Mouse (Mus musculus) neural tube, embryonic 14.5 days (tissue): Measurements from ENCODE around the gene Slc28a1. TPM values are rescaled to one million over a fixed set of nuclear protein-coding genes. Genes with fewer than 3 reads are reported as not detected.

ENCODE experiments used
- ATAC-seq: fragments of 200-750 bp; cut with Nextera tagmentation; 2 replicates; pipeline ENCODE4 v1.8.0; 2017; ENCODE audit warnings: low read depth, mild to moderate bottlenecking, moderate TSS enrichment, moderate library complexity
- H3K27ac ChIP-seq: fragments of 300-500 bp; sonication (generic); 2 replicates; pipeline ENCODE4 v1.5.1; 2014; ENCODE audit warnings: low read depth, mild to moderate bottlenecking, control low read depth, low read length, moderate library complexity, mixed read lengths
- H3K27me3 ChIP-seq: fragments of 300-500 bp; sonication (generic); 2 replicates; pipeline ENCODE4 v1.6.1; 2014; ENCODE audit warnings: low read length; ENCODE audit not compliant: control insufficient read depth, insufficient read depth
- H3K36me3 ChIP-seq: fragments of 300-500 bp; sonication (generic); 2 replicates; pipeline ENCODE4 v1.6.1; 2014; ENCODE audit warnings: low read length, mixed read lengths; ENCODE audit not compliant: control insufficient read depth, insufficient read depth
- H3K4me1 ChIP-seq: fragments of 300-500 bp; sonication (generic); 2 replicates; pipeline ENCODE4 v1.6.1; 2014; ENCODE audit warnings: low read length; ENCODE audit not compliant: control insufficient read depth, insufficient read depth
- H3K4me2 ChIP-seq: fragments of 300-500 bp; sonication (generic); 2 replicates; pipeline ENCODE4 v1.6.1; 2014; ENCODE audit warnings: mild to moderate bottlenecking, low read depth, low read length, control low read depth
- H3K4me3 ChIP-seq: fragments of 300-500 bp; sonication (generic); 2 replicates; pipeline ENCODE4 v1.5.1; 2014; ENCODE audit warnings: low read depth, low read length, control low read depth, mixed read lengths
- H3K9ac ChIP-seq: fragments of 300-500 bp; sonication (generic); replicated peaks from 2 replicates; pipeline ENCODE4 v1.6.1; 2014; ENCODE audit warnings: low read depth, mild to moderate bottlenecking, control low read depth, low read length, mixed read lengths
- H3K9me3 ChIP-seq: fragments of 300-500 bp; sonication (generic); 2 replicates; pipeline ENCODE4 v1.6.1; 2016; ENCODE audit warnings: low read length; ENCODE audit not compliant: control insufficient read depth
- WGBS: fragments of 180-500 bp; shearing (Covaris S2); extraction: QIAGEN DNeasy Blood & Tissue Kit; methylation state at CpG from one replicate; pipeline ENCODE4 v1.1.7; 2014; 5-methylcytosine and 5-hydroxymethylcytosine counted together
- polyA plus RNA-seq: library from polyadenylated mRNA; unstranded; fragments of >200 nt; fragmentation: Nextera tagmentation; extraction: Ambion mirVana; gene quantifications from 2 replicates; pipeline ENCODE4 v1.2.1, GENCODE M21; 2014

The Slc28a1 gene
- polyA plus RNA-seq, 1 experiment from 2014 or later: not detected

DNA sequence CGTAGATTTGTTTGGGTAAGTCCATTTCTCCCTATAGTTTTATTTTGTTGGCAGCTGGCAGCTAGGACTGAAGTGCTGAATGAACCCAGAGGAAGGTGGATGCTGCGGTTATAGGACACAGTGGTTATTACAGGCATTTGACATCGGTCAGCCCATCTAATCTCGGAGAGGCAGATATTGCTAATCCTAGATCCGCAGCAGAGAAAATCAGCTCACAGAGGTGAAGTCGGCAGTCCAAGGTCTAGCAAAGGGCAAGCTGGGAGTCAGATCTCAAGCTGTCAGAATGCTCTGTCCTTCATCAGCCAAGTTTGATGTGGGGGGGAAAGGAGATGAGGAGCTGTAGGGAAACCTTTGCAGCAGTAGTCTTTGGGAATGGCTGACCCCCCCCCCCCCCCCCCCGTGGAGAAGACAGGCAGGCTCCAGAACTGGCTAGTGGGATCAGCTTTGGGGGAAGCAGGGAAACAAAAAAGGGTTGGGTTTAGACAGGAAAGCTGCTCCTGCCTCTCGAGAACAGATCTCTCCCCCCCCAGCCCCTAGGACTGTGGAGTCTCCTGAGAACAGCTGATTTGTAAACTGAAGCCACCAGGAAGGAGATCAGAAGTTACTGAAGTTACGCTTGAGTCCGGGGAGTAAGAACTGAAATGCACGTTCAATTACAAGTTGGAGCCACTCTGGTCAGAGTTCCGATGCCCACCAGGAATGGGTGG is 95.5 kb downstream of the Slc28a1 start:
- ATAC-seq: no peak
- no peak overlapping the region for H3K27ac ChIP-seq
- no peak overlapping the region for H3K4me2 ChIP-seq
- H3K9ac ChIP-seq: no peak overlapping the region
- no peaks in the 10 kb centered on the region for H3K36me3 ChIP-seq
- no peaks in the 10 kb centered on the region for H3K9me3 ChIP-seq
- H3K27me3 ChIP-seq: peaks cover 31% of the 10 kb centered on the region
- H3K4me1 ChIP-seq: no peaks in the 10 kb centered on the region
- 63% methylated on average over 11 of the region's 12 CpGs for WGBS
- no peak overlapping the region for H3K4me3 ChIP-seq

DNA sequence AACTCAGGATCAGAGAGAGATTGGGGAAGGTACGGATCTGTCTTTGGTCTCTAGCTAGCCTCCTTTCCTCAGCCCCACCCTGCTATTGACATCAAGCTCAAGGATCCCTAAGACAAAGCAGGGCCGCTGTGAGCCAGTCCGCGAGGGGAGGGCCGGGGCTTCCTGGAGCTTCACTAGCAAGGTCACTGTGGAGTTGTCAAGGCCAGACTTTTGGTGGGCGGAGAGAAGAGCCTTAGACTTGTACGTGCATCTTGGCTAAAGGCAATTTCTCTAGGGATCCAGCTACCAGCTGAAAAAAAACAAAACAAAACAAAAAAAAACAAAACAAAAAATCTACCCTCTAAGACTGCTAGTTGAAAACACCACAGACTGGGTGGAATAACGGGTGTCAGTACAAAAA is 97.2 kb downstream of the Slc28a1 start:
- no peaks in the 10 kb centered on the region for H3K9me3 ChIP-seq
- no peak overlapping the region for H3K9ac ChIP-seq
- no peak overlapping the region for H3K4me3 ChIP-seq
- H3K27me3 ChIP-seq: peaks cover 36% of the 10 kb centered on the region
- no peak for ATAC-seq
- 2% methylated on average over 8 of the region's 8 CpGs for WGBS
- H3K36me3 ChIP-seq: no peaks in the 10 kb centered on the region
- no peak overlapping the region for H3K27ac ChIP-seq
- H3K4me2 ChIP-seq: peak overlapping the region; percentile 53; the same call in 1 of the 2 replicates
- no peaks in the 10 kb centered on the region for H3K4me1 ChIP-seq

DNA sequence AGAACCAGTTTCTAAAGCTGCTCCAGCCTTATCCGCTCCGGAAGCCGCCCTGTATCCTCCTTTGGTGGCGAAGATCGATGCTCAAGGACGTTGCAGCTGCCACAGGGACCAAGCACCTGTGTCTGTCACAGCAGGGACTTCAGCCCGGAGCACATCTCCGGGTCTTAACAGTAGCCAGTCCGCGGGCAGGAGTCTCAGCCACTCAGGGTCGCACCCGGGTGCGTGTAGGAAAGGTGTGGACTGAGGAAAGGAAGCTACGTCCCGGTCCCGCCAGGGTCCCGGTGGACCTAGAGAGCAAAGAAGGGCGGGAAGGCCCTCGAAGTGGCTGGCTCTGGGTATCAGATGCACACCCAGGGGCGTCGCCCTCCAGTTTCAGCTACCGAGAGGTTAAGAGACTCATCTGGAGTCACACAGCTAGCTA is 97.7 kb downstream of the Slc28a1 start:
- ATAC-seq: peak; percentile 61; the same call in 1 of the 2 replicates
- Histone ChIP-seq H3K9me3 (no peaks in the 10 kb centered on the region), H3K27ac (no peak overlapping the region), H3K9ac (no peak overlapping the region; the same call in 1 of the 2 replicates), H3K4me3 (peak overlapping the region; percentile 40), H3K4me1 (no peaks in the 10 kb centered on the region), H3K27me3 (peaks cover 36% of the 10 kb centered on the region), H3K4me2 (peak overlapping the region; percentile 53), H3K36me3 (no peaks in the 10 kb centered on the region)
- under 1% methylated on average over 22 of the region's 22 CpGs for WGBS

DNA sequence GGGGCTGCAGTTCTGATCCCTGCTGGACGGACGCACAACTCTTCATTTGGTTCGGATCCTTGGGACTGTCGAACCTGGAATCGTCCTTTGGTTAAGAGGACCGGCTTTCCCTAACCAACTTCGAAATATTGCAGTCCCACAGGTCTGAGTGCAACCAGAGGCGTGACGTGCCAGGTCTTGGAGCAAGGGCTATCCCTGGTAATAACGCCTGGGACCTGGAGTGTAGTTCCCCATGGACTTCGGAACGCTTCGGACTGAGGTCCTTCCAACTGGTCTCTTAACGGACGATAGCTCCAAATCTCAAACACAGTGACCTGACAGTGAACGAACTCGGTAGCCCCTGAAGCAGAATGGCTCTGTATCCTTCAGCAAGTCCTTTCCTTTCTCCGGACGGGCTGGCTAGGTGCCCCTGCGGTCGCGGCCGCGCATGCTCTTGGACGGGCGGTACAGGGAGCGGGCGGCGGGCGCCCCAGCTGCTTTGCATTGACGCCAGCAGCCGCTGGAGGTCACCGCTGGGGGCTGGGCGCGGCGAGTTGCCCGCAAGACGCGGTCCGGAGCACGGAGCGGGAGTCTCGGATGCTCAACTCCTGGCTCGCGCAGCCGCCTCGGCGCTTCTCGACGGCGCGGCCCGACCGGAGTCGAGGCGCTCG is 98.2 kb downstream of the Slc28a1 start:
- Histone ChIP-seq H3K27ac (no peak overlapping the region), H3K4me3 (peak overlapping the region; percentile 40), H3K9me3 (no peaks in the 10 kb centered on the region), H3K4me2 (peak overlapping the region; percentile 53), H3K36me3 (no peaks in the 10 kb centered on the region), H3K9ac (no peak overlapping the region; the same call in none of the 2 replicates), H3K27me3 (peaks cover 36% of the 10 kb centered on the region), H3K4me1 (no peaks in the 10 kb centered on the region)
- peak; percentile 89 for ATAC-seq
- under 1% methylated on average over 57 of the region's 57 CpGs for WGBS

DNA sequence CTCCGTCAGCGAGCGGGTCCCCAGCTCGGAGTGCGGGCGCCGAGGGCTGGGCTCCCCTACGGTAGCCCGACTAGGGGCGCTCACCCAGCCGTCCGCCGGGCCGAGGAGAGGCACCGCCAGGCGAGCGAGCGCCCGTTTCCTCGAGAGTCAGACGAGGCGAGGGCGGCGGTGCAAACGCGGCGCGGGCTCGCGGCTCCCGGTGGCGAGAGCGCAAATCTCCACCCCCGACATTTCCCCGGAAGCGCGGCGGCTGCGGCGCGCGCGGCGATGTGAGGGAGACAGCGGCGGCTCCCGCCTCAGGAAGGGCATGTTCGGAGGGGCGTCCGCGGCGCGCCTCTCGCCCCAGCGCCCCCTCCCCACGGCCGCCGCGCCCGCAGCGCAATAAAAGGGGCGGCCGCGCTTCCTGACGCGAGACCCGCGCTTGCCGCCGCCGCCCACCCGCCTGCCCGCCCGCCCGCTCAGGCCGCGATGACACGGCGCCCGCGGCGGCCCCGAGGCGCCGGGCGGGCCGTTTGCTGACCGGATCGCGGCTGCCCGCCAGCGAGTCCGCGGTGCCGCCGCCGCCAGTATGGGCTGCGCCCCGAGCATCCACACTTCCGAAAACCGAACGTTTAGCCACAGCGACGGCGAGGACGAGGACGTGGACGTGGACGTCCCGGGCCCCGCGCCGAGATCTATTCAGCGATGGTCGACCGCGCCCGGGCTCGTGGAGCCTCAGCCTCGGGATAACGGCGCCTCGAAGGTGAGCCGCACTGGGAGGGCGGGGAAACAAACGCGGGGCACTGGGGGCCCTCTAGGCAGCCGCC is 99.0 kb downstream of the Slc28a1 start, which contains the start of gene Pde8a:
Gene Pde8a, plus strand, starts transcription at position 250 of the 806 bp plus-strand sequence.
- peak; percentile 19; the same call in 1 of the 2 replicates for ATAC-seq
- Histone ChIP-seq H3K27me3 (peaks cover 36% of the 10 kb centered on the region), H3K4me2 (peak within 1 kb of the TSS; percentile 53), H3K36me3 (no peaks in the 10 kb centered on the region), H3K4me3 (peak within 1 kb of the TSS; percentile 40), H3K9ac (peak within 1 kb of the TSS; percentile 46), H3K9me3 (no peaks in the 10 kb centered on the region), H3K4me1 (no peaks in the 10 kb centered on the region), H3K27ac (no peak within 1 kb of the TSS)
- WGBS: 1% methylated on average over 101 of the region's 128 CpGs

DNA sequence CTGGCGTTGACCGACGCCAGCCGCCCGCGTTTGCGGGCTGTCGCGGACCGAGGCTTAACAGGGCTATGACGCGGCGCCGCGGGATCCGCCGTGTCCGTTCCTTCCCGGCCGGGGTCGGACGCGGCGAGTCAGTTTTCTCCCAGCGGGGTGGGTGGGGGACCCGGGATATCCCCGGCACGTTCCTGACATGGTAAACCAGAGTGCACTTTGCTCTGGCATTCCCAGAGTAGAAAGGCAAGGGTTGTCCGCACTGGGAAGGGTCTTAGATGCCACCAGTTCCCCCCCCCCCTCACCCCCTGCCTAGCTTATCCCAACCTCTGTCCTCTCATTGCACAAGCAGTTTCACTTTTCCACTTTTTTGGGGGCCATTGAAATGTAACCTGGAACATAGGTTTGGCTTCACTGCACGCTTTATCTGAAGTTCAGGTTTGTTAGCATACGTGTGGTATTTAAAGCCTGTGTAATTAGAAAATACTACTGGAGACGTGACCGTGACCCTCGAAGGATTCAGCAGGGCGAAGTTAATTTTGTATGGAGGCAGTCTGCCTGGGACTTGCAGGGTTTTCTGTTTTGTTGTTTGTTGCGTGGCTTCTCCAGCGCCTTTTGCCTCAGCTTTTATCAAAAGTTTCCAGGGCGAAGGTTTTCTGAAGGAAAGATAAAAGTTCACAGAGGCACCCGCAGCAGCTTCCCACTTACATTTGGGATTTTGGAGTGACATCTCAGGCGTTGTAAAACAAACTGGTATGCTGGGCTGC is 99.7 kb downstream of the Slc28a1 start:
- 5% methylated on average over 32 of the region's 40 CpGs for WGBS

DNA sequence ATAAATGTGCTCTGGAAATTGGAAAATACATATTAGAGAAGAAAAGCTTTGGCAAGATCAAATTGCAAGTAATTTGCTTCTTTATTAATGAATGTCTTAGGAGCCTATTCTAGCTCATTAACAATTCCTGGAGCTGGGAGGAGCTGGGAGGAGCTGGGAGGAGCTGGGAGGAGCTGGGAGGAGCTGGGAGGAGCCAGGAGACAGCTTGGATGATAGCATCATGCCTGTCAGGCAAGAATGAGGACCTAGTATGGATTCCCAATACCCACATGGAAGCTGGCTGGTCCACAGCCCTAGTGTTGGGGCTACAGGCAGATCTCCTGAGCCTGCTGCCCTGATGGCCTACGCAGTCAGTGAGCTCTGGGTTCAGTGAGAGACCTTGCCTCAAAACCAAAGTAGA is 101.4 kb downstream of the Slc28a1 start:
- Histone ChIP-seq H3K4me2 (no peak overlapping the region), H3K27me3 (peaks cover 31% of the 10 kb centered on the region)
- ATAC-seq: no peak

More for the DNA sequence above, 99.7 kb downstream of the Slc28a1 start:
- Histone ChIP-seq H3K27ac (no peak overlapping the region), H3K4me3 (peak overlapping the region; percentile 40), H3K4me1 (no peaks in the 10 kb centered on the region), H3K4me2 (peak overlapping the region; percentile 53; the same call in 1 of the 2 replicates), H3K36me3 (no peaks in the 10 kb centered on the region), H3K9me3 (no peaks in the 10 kb centered on the region), H3K27me3 (peaks cover 36% of the 10 kb centered on the region), H3K9ac (peak overlapping the region; percentile 46; the same call in 1 of the 2 replicates)
- no peak for ATAC-seq

DNA sequence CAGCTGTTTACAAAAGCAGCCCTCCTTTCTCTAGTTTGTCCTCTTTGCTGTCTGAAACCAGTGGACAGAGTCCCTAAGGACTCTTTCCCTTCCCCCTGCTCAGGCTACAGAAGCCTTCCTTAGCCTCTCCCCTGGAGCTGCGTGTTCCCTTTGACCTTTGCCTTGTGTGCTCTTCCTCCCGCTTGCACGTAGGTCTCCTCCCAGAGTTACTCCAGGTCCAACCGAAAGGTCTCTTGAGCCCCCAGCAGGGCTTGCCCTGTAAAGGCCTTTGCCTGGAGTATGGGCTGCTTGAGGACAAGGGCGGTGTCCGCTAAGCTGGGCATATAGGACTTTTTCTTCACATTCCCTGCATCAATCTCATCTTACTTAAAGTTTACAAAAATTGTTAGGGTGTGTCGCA is 104.7 kb downstream of the Slc28a1 start:
- Histone ChIP-seq H3K27me3 (peaks cover 10% of the 10 kb centered on the region), H3K9ac (no peak overlapping the region), H3K4me1 (no peaks in the 10 kb centered on the region), H3K9me3 (no peaks in the 10 kb centered on the region), H3K27ac (no peak overlapping the region), H3K36me3 (no peaks in the 10 kb centered on the region), H3K4me3 (no peak overlapping the region), H3K4me2 (no peak overlapping the region)
- WGBS: 68% methylated on average over 7 of the region's 7 CpGs
- no peak for ATAC-seq

More for the DNA sequence above, 101.4 kb downstream of the Slc28a1 start:
- no peak overlapping the region for H3K9ac ChIP-seq
- no peak overlapping the region for H3K4me3 ChIP-seq
- WGBS: 73% methylated on average over 1 of the region's 1 CpGs
- H3K9me3 ChIP-seq: no peaks in the 10 kb centered on the region
- H3K36me3 ChIP-seq: no peaks in the 10 kb centered on the region
- no peak overlapping the region for H3K27ac ChIP-seq
- H3K4me1 ChIP-seq: no peaks in the 10 kb centered on the region
